Mouse (Mus musculus) stomach, embryonic 14.5 days (tissue): ENCODE measurements at regions not wholly inside any gene's neighbourhood (a gene's known extent, or its start where the extent isn't known, plus 50 kb on each side); places are given as distances from the start of the nearest gene placed in this dataset.

Experiments
- ATAC-seq: fragments of 200-750 bp; cut with Nextera tagmentation; 2 replicates; pipeline ENCODE4 v1.8.0; 2017; ENCODE audit warnings: low read depth, moderate TSS enrichment; ENCODE audit not compliant: insufficient number of reproducible peaks, insufficient read depth, low FRiP score
- H3K27ac ChIP-seq: fragments of 300-500 bp; sonication (generic); 2 replicates; pipeline ENCODE4 v1.5.1; 2014; ENCODE audit warnings: mild to moderate bottlenecking, low read length, moderate library complexity, mixed read lengths
- H3K27me3 ChIP-seq: fragments of 300-500 bp; sonication (generic); 2 replicates; pipeline ENCODE4 v1.6.1; 2014; ENCODE audit warnings: low read length, control low read depth, mixed read lengths; ENCODE audit not compliant: control insufficient read depth, insufficient read depth
- H3K36me3 ChIP-seq: fragments of 300-500 bp; sonication (generic); 2 replicates; pipeline ENCODE4 v1.6.1; 2014; ENCODE audit warnings: mild to moderate bottlenecking, control low read depth, low read length, moderate library complexity, mixed read lengths; ENCODE audit not compliant: control insufficient read depth, insufficient read depth
- H3K4me1 ChIP-seq: fragments of 300-500 bp; sonication (generic); 2 replicates; pipeline ENCODE4 v1.6.1; 2014; ENCODE audit warnings: low read length, control low read depth, mixed read lengths; ENCODE audit not compliant: control insufficient read depth, insufficient read depth
- H3K4me2 ChIP-seq: fragments of 300-500 bp; sonication (generic); replicated peaks from 2 replicates; pipeline ENCODE4 v1.6.1; 2014; ENCODE audit warnings: low read depth, low read length, control low read depth
- H3K4me3 ChIP-seq: fragments of 300-500 bp; sonication (generic); 2 replicates; pipeline ENCODE4 v1.5.1; 2014; ENCODE audit warnings: low read depth, low read length, control low read depth
- H3K9ac ChIP-seq: fragments of 300-500 bp; sonication (generic); replicated peaks from 2 replicates; pipeline ENCODE4 v1.6.1; 2014; ENCODE audit warnings: low read depth, mild to moderate bottlenecking, control low read depth, low read length, moderate library complexity, mixed read lengths
- H3K9me3 ChIP-seq: fragments of 300-500 bp; sonication (generic); 2 replicates; pipeline ENCODE4 v1.6.1; 2016; ENCODE audit warnings: low read depth, low read length, control low read depth; ENCODE audit not compliant: control insufficient read depth
- WGBS: fragments of 180-500 bp; shearing (Covaris S2); extraction: QIAGEN DNeasy Blood & Tissue Kit; methylation state at CpG from one replicate; pipeline ENCODE4 v1.1.7; 2014; 5-methylcytosine and 5-hydroxymethylcytosine counted together

DNA sequence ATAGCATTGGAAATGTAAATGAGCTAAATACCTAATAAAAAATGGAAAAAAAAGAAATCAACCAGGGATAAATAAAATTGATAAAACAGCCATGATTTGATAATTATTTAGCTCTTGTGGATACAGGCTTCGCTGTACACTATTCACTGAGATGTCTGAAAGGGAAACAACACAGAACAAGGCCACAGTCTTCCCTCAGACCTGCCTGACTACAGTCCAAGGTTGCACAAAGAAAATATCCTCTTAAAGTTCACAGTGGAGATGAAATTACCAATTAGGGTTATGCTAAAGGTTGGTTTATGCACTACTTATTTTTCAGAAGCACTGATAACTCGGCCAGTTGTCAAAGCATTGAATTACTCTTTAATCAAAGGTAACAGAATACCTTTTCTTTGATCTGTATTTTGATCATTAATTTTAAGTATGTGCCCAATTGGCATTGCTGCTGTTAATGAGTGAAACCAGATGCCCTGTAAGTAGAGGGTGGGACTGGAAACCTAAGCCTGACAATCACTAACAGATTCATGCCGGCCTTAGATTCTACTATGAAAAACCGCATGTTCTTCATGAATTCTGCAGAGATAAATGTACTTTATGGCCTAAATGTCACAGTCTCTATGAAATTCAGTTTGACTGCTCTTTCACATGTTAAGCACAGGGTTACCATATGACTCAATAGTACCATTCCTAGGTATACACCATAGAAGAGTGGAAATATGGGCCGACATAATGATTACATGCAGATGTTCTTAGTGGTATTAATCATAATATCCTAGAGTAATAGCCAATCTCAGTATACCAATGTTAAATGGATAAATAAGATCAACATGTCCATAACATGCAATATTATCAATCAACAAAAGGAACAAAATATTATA is 256.1 kb downstream of the Scg2 start:
- no peak for ATAC-seq
- H3K4me2 ChIP-seq = no peak overlapping the region
- no peaks in the 10 kb centered on the region for H3K4me1 ChIP-seq
- H3K27me3 ChIP-seq = no peaks in the 10 kb centered on the region
- WGBS = 90% methylated on average over 5 of the region's 5 CpGs
- H3K9me3 ChIP-seq = no peaks in the 10 kb centered on the region
- H3K36me3 ChIP-seq = no peaks in the 10 kb centered on the region
- no peak overlapping the region for H3K27ac ChIP-seq
- H3K4me3 ChIP-seq = no peak overlapping the region
- no peak overlapping the region for H3K9ac ChIP-seq

GRCm38 (mm10) chr1:79144113-79144512 is 295.8 kb downstream of the Scg2 start:
- Histone ChIP-seq H3K27ac (no peak overlapping the region), H3K4me2 (no peak overlapping the region), H3K9ac (no peak overlapping the region), H3K27me3 (no peaks in the 10 kb centered on the region), H3K4me3 (no peak overlapping the region), H3K9me3 (no peaks in the 10 kb centered on the region), H3K4me1 (no peaks in the 10 kb centered on the region), H3K36me3 (no peaks in the 10 kb centered on the region)
- WGBS = 88% methylated on average over 3 of the region's 3 CpGs
- no peak for ATAC-seq
